8 mouse cellular contexts compared by ENCODE assay signal in the genomic region with DNA sequence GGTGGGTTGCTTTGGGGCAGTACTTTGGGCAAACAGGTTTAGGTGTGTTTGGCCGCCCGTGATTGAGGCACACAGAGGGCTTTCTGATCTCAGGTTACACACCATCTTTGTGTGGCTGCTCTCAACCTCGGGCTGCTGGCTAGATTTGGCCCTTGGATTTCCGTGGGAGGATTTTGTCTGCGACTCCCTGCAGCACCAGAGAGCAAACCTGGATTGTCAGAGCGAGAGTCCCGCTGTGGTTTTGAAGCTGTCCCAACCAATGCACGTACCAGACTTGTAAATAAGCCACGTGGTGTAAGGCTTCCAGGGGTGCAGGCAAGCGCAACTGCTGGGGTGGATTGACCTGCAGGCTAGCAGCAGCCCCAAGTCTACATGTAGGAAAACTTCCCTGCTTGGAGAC. TPM values are rescaled to one million over a fixed set of nuclear protein-coding genes. Genes with fewer than 3 reads are reported as not detected.
DNase-seq lines count a peak whose midpoint lies in the region; ATAC-seq and TF ChIP-seq lines count a peak whose summit lies in the region.

No protein-coding gene starts in this region.

- ATAC-seq in limb, embryonic 13.5 days (ENCODE audit: low FRiP score, low read depth), result no peak

- TF ChIP-seq CTCF in gastrocnemius, adult 2 months (IDR thresholded peaks at IDR 0.05), result no peak
- TF ChIP-seq CTCF in E14TG2a.4 (conservative IDR thresholded peaks at IDR 0.05; ENCODE audit: low read length), result no peak
- TF ChIP-seq CTCF in layer of hippocampus, adult 2 months (conservative IDR thresholded peaks at IDR 0.05), result no peak

- WGBS in limb, embryonic 13.5 days, result under 1% methylated on average over 10 of the region's 10 CpGs

- peaks cover 60% of the 10 kb centered on the region for H3K4me1 ChIP-seq in E14TG2a.4 (replicated peaks; ENCODE audit: low read depth, low read length)
- peaks cover 37% of the 10 kb centered on the region for H3K4me1 ChIP-seq in limb, embryonic 13.5 days

- H3K27me3 ChIP-seq in E14TG2a.4 (ENCODE audit: insufficient read depth, low read length), result peaks cover 48% of the 10 kb centered on the region
- H3K27me3 ChIP-seq in limb, embryonic 13.5 days, result peaks cover 47% of the 10 kb centered on the region

- no peaks in the 10 kb centered on the region for H3K9me3 ChIP-seq in E14TG2a.4 (ENCODE audit: low read length)
- no peaks in the 10 kb centered on the region for H3K9me3 ChIP-seq in limb, embryonic 13.5 days

- H3K4me2 ChIP-seq in limb, embryonic 13.5 days (replicated peaks), result peak overlapping the region; percentile 77

- intact Hi-C loops in gastrocnemius, adult 2 months (cut with DNase I), result no loop called here

- H3K4me3 ChIP-seq in gastrocnemius, adult 2 months, result peak overlapping the region; percentile 40
- H3K4me3 ChIP-seq in E14TG2a.4 (replicated peaks; ENCODE audit: low read length), result peak overlapping the region; percentile 78
- H3K4me3 ChIP-seq in limb, embryonic 13.5 days, result peak overlapping the region; percentile 50
- no peak overlapping the region for H3K4me3 ChIP-seq in layer of hippocampus, adult 2 months

- peaks cover 10% of the 10 kb centered on the region for H3K36me3 ChIP-seq in E14TG2a.4 (ENCODE audit: insufficient read depth, low read length)
- no peaks in the 10 kb centered on the region for H3K36me3 ChIP-seq in limb, embryonic 13.5 days

- no peak overlapping the region for H3K27ac ChIP-seq in gastrocnemius, adult 2 months
- no peak overlapping the region for H3K27ac ChIP-seq in limb, embryonic 13.5 days
- H3K27ac ChIP-seq in layer of hippocampus, adult 2 months, result no peak overlapping the region

- DNase-seq in gastrocnemius, adult 2 months, result no peak
- DNase-seq in gastrocnemius, postnatal 25 days, result no peak
- peak; percentile 30 for DNase-seq in forelimb bud, embryonic 11.5 days (ENCODE audit: low read depth, low spot score)
- no peak for DNase-seq in layer of hippocampus, adult 2 months (ENCODE audit: low spot score in 2 of 2)
- no peak for DNase-seq in right cerebral cortex, postnatal 4 days
- DNase-seq in retina, postnatal 1 day, result no peak

- H3K9ac ChIP-seq in limb, embryonic 13.5 days, result peak overlapping the region; percentile 62

RNA-seq across cellular contexts. Expression of a gene that starts 3.3 kb away (rescaled TPM):
- under 1 TPM; 0.31 TPM for total RNA-seq in gastrocnemius, adult 2 months (2021)
- total RNA-seq in gastrocnemius, postnatal 25 days (2021), result under 1 TPM; 0.19 to 0.41 TPM
- polyA plus RNA-seq in limb, embryonic 13.5 days (2015; fragmentation: Nextera tagmentation; extraction: Ambion mirVana), result 16.5 and 19.7 TPM in 2 replicates
- under 1 TPM; 0.54 to 0.90 TPM for total RNA-seq in layer of hippocampus, adult 2 months (2021)

RNA-seq across cellular contexts. Expression of a gene that starts 12.0 kb away (rescaled TPM):
- 1 to 10 TPM; 1.7 to 2.0 TPM for total RNA-seq in gastrocnemius, adult 2 months (2021)
- total RNA-seq in gastrocnemius, postnatal 25 days (2021), result 1 to 10 TPM; 1.2 to 1.5 TPM
- 2.0 and 2.2 TPM in 2 replicates for polyA plus RNA-seq in limb, embryonic 13.5 days (2015; fragmentation: Nextera tagmentation; extraction: Ambion mirVana)
- total RNA-seq in layer of hippocampus, adult 2 months (2021), result 1 to 10 TPM; 4.2 to 4.7 TPM

RNA-seq across cellular contexts. Expression of a gene that starts 33.5 kb away (rescaled TPM):
- total RNA-seq in gastrocnemius, adult 2 months (2021), result not detected
- total RNA-seq in gastrocnemius, postnatal 25 days (2021), result under 1 TPM in 1 of 2 experiments, not detected in 1; 0.43 TPM
- not detected in 2 replicates for polyA plus RNA-seq in limb, embryonic 13.5 days (2015; fragmentation: Nextera tagmentation; extraction: Ambion mirVana)
- not detected for total RNA-seq in layer of hippocampus, adult 2 months (2021)

RNA-seq across cellular contexts. Expression of a gene that starts 36.0 kb away (rescaled TPM):
- total RNA-seq in gastrocnemius, adult 2 months (2021), result under 1 TPM; 0.64 to 0.66 TPM
- total RNA-seq in gastrocnemius, postnatal 25 days (2021), result under 1 TPM; 0.28 to 0.86 TPM
- 1.2 and 1.5 TPM in 2 replicates for polyA plus RNA-seq in limb, embryonic 13.5 days (2015; fragmentation: Nextera tagmentation; extraction: Ambion mirVana)
- 1 to 10 TPM in 1 of 2 experiments, not detected in 1; 1.3 TPM for total RNA-seq in layer of hippocampus, adult 2 months (2021)
